Mouse (Mus musculus) spleen, adult 2 months (tissue): ENCODE data around the gene Mettl7a3.
"Not testable (repeated sequence)": the region's sequence is repeated elsewhere in the genome, so short reads cannot be mapped to it uniquely, and the experiment has no call there.

Experiments used
- CTCF ChIP-seq: fragments of 200-500 bp; IDR thresholded peaks from 2 replicates; pipeline ENCODE4 v1.5.1; 2011; ENCODE audit warnings: mild to moderate bottlenecking, inconsistent platforms; ENCODE audit not compliant: insufficient read depth, insufficient read length, insufficient replicate concordance; ENCODE audit errors: extremely low read depth
- POLR2A ChIP-seq: fragments of 200-500 bp; IDR thresholded peaks from 2 replicates; pipeline ENCODE4 v1.6.1; 2011; ENCODE audit warnings: low read depth, low read length, inconsistent platforms

- not testable (repeated sequence) for TF ChIP-seq POLR2A, CTCF
Observed at GRCm38 (mm10) chr15:100329336-100329735, 5.4 kb upstream of the Mettl7a3 start.
